Mouse (Mus musculus) myocyte (in vitro differentiated cells): ENCODE data around the gene Lamb1.

ENCODE experiments used
- CEBPB ChIP-seq: IDR thresholded peaks from 2 replicates; pipeline ENCODE4 v1.6.1; 2011; ENCODE audit warnings: mild to moderate bottlenecking, moderate library complexity; ENCODE audit not compliant: poor library complexity, insufficient read depth, severe bottlenecking
- E2F4 ChIP-seq: IDR thresholded peaks from one replicate; pipeline ENCODE4 v1.6.1; 2011; ENCODE audit warnings: mild to moderate bottlenecking, control low read depth, moderate library complexity; ENCODE audit not compliant: insufficient read depth
- MYOD1 ChIP-seq, 3 experiments: IDR thresholded peaks; one replicate each; pipeline ENCODE4 v1.6.1; 2011; ENCODE audit warnings: control low read depth in 2 of 3, low read depth in 2 of 3, mild to moderate bottlenecking in 2 of 3, moderate library complexity in 1 of 3; ENCODE audit not compliant: insufficient read length in 2 of 3, control insufficient read depth in 1 of 3
- MYOG ChIP-seq, 3 experiments: IDR thresholded peaks; one replicate each; pipeline ENCODE4 v1.6.1; 2011; ENCODE audit warnings: control low read depth in 2 of 3, low read depth in 2 of 3, mild to moderate bottlenecking in 2 of 3; ENCODE audit not compliant: insufficient read length in 2 of 3, control insufficient read depth in 1 of 3, insufficient read depth in 1 of 3
- POLR2A ChIP-seq: IDR thresholded peaks from one replicate; pipeline ENCODE4 v1.6.1; 2011; ENCODE audit warnings: low read depth, mild to moderate bottlenecking, control low read depth, moderate library complexity; ENCODE audit not compliant: insufficient read length
- POLR2AphosphoS2 ChIP-seq: IDR thresholded peaks from one replicate; pipeline ENCODE4 v1.6.1; 2011; ENCODE audit warnings: low read depth, control low read depth; ENCODE audit not compliant: insufficient read length
- TCF12 ChIP-seq: IDR thresholded peaks from one replicate; pipeline ENCODE4 v1.6.1; 2011; ENCODE audit warnings: mild to moderate bottlenecking, control low read depth; ENCODE audit not compliant: poor library complexity, insufficient read depth, severe bottlenecking
- TCF3 ChIP-seq: IDR thresholded peaks from one replicate; pipeline ENCODE4 v1.6.1; 2011; ENCODE audit warnings: low read depth, control low read depth; ENCODE audit not compliant: insufficient read length
- USF1 ChIP-seq: IDR thresholded peaks from one replicate; pipeline ENCODE4 v1.6.1; 2011; ENCODE audit warnings: low read depth, mild to moderate bottlenecking, control low read depth, moderate library complexity

DNA sequence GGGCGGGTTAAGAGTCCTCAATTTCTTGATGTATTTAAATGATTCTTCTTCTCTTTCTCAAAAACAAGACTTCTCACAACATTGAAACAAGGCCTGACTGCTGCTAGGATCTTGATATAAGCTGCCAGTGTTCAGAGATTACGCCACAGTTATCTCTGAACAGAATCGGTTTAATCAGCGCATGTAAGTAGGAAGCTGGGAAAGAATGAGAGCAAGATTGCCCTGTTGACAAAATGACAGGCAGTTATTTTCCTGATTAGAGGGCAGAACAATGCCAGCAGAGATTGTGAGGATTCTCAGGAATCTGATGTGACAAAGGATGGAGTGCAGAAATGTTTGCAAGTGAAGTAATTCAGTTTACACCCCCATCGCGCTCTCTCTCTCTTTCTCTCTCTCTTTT, 43.5 kb upstream of the Lamb1 start:
- TF ChIP-seq POLR2A, result no peak
- TF ChIP-seq TCF12, result no peak
- TF ChIP-seq E2F4, result no peak
- no peak for TF ChIP-seq MYOD1 (IDR thresholded peaks at IDR 0.05; ENCODE audit: control insufficient read depth in 1 of 3, insufficient read length in 2 of 3, low read depth in 2 of 3)
- TF ChIP-seq CEBPB, result no peak
- TF ChIP-seq USF1, result no peak
- no peak for TF ChIP-seq POLR2AphosphoS2
- TF ChIP-seq MYOG (IDR thresholded peaks at IDR 0.05; ENCODE audit: control insufficient read depth in 1 of 3, insufficient read depth in 1 of 3, insufficient read length in 2 of 3, low read depth in 2 of 3), result no peak
- no peak for TF ChIP-seq TCF3
